Mouse (Mus musculus) ES-Bruce4 (cell line): ENCODE data around the gene Ctc1. TPM values are rescaled to one million over a fixed set of nuclear protein-coding genes. Genes with fewer than 3 reads are reported as not detected.
"Not testable (repeated sequence)": the region's sequence is repeated elsewhere in the genome, so short reads cannot be mapped to it uniquely, and the experiment has no call there.

Source experiments
- H3K27ac ChIP-seq: 2 replicates; pipeline ENCODE4 v1.5.1; 2012; ENCODE audit warnings: low read length, inconsistent platforms; ENCODE audit not compliant: insufficient read depth
- H3K27me3 ChIP-seq: 2 replicates; pipeline ENCODE4 v1.6.1; 2012; ENCODE audit warnings: mild to moderate bottlenecking, low read length, inconsistent platforms; ENCODE audit not compliant: control insufficient read depth, poor library complexity, insufficient read depth, severe bottlenecking
- H3K36me3 ChIP-seq: 2 replicates; pipeline ENCODE4 v1.6.1; 2012; ENCODE audit warnings: inconsistent platforms, mild to moderate bottlenecking, low read length, moderate library complexity; ENCODE audit not compliant: control insufficient read depth, poor library complexity, insufficient read depth, severe bottlenecking
- H3K4me1 ChIP-seq: one replicate; pipeline ENCODE4 v1.8.1; 2011; ENCODE audit warnings: low read length; ENCODE audit not compliant: control insufficient read depth, insufficient read depth
- H3K4me3 ChIP-seq: 2 replicates; pipeline ENCODE4 v1.5.1; 2011; ENCODE audit warnings: low read depth, mild to moderate bottlenecking, low read length
- H3K9ac ChIP-seq: 2 replicates; pipeline ENCODE4 v1.6.1; 2012; ENCODE audit warnings: low read depth, mild to moderate bottlenecking, inconsistent platforms; ENCODE audit not compliant: poor library complexity, severe bottlenecking
- H3K9me3 ChIP-seq: replicated peaks from 2 replicates; pipeline ENCODE4 v1.6.1; 2012; ENCODE audit warnings: mild to moderate bottlenecking, low read length, inconsistent platforms; ENCODE audit not compliant: control insufficient read depth, poor library complexity, insufficient read depth, severe bottlenecking
- CTCF ChIP-seq: IDR thresholded peaks from one replicate; pipeline ENCODE4 v1.8.1; 2011; ENCODE audit warnings: low read depth, low read length
- EP300 ChIP-seq: IDR thresholded peaks from 2 replicates; pipeline ENCODE4 v1.6.1; 2011; ENCODE audit warnings: low read depth, low read length; ENCODE audit not compliant: insufficient read depth
- POLR2A ChIP-seq: IDR thresholded peaks from one replicate; pipeline ENCODE4 v1.8.1; 2011; ENCODE audit warnings: low read length; ENCODE audit not compliant: insufficient read depth
- polyA plus RNA-seq: library from polyadenylated mRNA; stranded (reverse); fragments of >200 nt; gene quantifications from 2 replicates; pipeline ENCODE4 v1.2.4, GENCODE M21; 2011; ENCODE audit warnings: low read depth; ENCODE audit not compliant: missing spikeins, insufficient read depth, insufficient read length

The Ctc1 gene
- polyA plus RNA-seq, 1 experiment = 164 TPM

GRCm38 (mm10) chr11:68982639-68983369, 32.9 kb upstream of the Ctc1 start:
- Histone ChIP-seq H3K4me1 (no peaks in the 10 kb centered on the region), H3K27ac (no peak overlapping the region), H3K27me3 (no peaks in the 10 kb centered on the region), H3K4me3 (no peak overlapping the region), H3K9me3 (no peaks in the 10 kb centered on the region), H3K9ac (no peak overlapping the region), H3K36me3 (peaks cover 21% of the 10 kb centered on the region)
- TF ChIP-seq EP300 (no peak), POLR2A (no peak), CTCF (peak; percentile 85)

- H3K4me1 ChIP-seq = no peaks in the 10 kb centered on the region
- no peak overlapping the region for H3K9ac ChIP-seq
- no peak for TF ChIP-seq CTCF
- TF ChIP-seq POLR2A = no peak
- TF ChIP-seq EP300 = no peak
- no peak overlapping the region for H3K27ac ChIP-seq
- peaks cover 63% of the 10 kb centered on the region for H3K36me3 ChIP-seq
- no peaks in the 10 kb centered on the region for H3K9me3 ChIP-seq
- no peak overlapping the region for H3K4me3 ChIP-seq
- no peaks in the 10 kb centered on the region for H3K27me3 ChIP-seq
Observed at GRCm38 (mm10) chr11:68987365-68987882, 28.3 kb upstream of the Ctc1 start.

GRCm38 (mm10) chr11:68988341-68988740, 27.4 kb upstream of the Ctc1 start:
- Histone ChIP-seq H3K27ac (no peak overlapping the region), H3K36me3 (peaks cover 72% of the 10 kb centered on the region), H3K27me3 (no peaks in the 10 kb centered on the region), H3K9me3 (no peaks in the 10 kb centered on the region), H3K9ac (no peak overlapping the region), H3K4me3 (no peak overlapping the region), H3K4me1 (no peaks in the 10 kb centered on the region)
- TF ChIP-seq POLR2A (no peak), EP300 (no peak), CTCF (no peak)

- H3K9ac ChIP-seq = no peak overlapping the region
- H3K36me3 ChIP-seq = peaks cover 89% of the 10 kb centered on the region
- no peaks in the 10 kb centered on the region for H3K4me1 ChIP-seq
- H3K4me3 ChIP-seq = no peak overlapping the region
- TF ChIP-seq POLR2A = no peak
- no peak for TF ChIP-seq EP300
- TF ChIP-seq CTCF = no peak
- H3K27ac ChIP-seq = no peak overlapping the region
- no peaks in the 10 kb centered on the region for H3K9me3 ChIP-seq
- H3K27me3 ChIP-seq = no peaks in the 10 kb centered on the region
Observed at GRCm38 (mm10) chr11:68993122-68993521, 22.6 kb upstream of the Ctc1 start.

GRCm38 (mm10) chr11:68994377-68994776, 21.3 kb upstream of the Ctc1 start:
- Histone ChIP-seq H3K4me3 (no peak overlapping the region), H3K27me3 (no peaks in the 10 kb centered on the region), H3K4me1 (no peaks in the 10 kb centered on the region), H3K9me3 (no peaks in the 10 kb centered on the region), H3K9ac (no peak overlapping the region), H3K27ac (no peak overlapping the region), H3K36me3 (peaks cover 92% of the 10 kb centered on the region)
- TF ChIP-seq POLR2A (no peak), CTCF (no peak), EP300 (no peak)

GRCm38 (mm10) chr11:68997080-68997479, 18.6 kb upstream of the Ctc1 start:
- Histone ChIP-seq H3K4me3 (no peak overlapping the region), H3K27ac (no peak overlapping the region), H3K36me3 (peaks cover 93% of the 10 kb centered on the region), H3K9me3 (no peaks in the 10 kb centered on the region), H3K9ac (no peak overlapping the region), H3K27me3 (no peaks in the 10 kb centered on the region), H3K4me1 (no peaks in the 10 kb centered on the region)
- TF ChIP-seq EP300 (no peak), CTCF (no peak), POLR2A (no peak)

GRCm38 (mm10) chr11:69002782-69003181, 12.9 kb upstream of the Ctc1 start:
- not testable (repeated sequence) for H3K27ac ChIP-seq, H3K9me3 ChIP-seq, H3K27me3 ChIP-seq, H3K4me1 ChIP-seq, H3K9ac ChIP-seq, H3K4me3 ChIP-seq
- peaks cover 86% of the 10 kb centered on the region for H3K36me3 ChIP-seq
